Mouse (Mus musculus) G1E (cell line): Measurements from ENCODE around the gene Pik3c2a.
"Not testable (repeated sequence)": the region's sequence is repeated elsewhere in the genome, so short reads cannot be mapped to it uniquely, and the experiment has no call there.

Experiments used
- CTCF ChIP-seq: IDR thresholded peaks from 2 replicates; pipeline ENCODE4 v1.5.1; 2012; ENCODE audit warnings: low read depth, low read length, inconsistent platforms, mixed read lengths
- POLR2AphosphoS5 ChIP-seq: IDR thresholded peaks from 2 replicates; pipeline ENCODE4 v1.6.1; 2012; ENCODE audit warnings: low read depth, low read length, inconsistent platforms; ENCODE audit not compliant: insufficient replicate concordance
- TAL1 ChIP-seq: conservative IDR thresholded peaks from 2 replicates; pipeline ENCODE4 v1.6.1; 2012; ENCODE audit warnings: low read depth, low read length, inconsistent platforms, mixed read lengths

DNA sequence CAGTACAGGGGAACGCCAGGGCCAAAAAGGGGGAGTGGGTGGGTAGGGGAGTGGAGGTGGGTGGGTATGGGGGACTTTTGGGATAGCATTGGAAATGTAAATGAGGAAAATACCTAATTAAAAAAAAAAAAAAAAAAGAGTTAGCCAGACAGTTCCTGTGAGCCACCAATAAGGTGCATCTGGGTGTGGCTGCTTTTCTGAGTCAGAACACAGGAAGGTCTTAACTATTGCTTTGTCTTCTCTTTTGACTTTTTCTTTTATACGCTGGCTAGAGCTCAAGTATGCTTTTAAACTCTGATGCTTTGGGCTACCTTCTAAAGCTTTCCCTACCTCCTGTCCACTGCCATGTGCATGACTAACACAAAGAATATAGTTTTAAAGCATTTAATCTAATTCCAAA, 55.9 kb downstream of the Pik3c2a start:
- TF ChIP-seq CTCF, POLR2AphosphoS5, TAL1: not testable (repeated sequence)
